Mouse (Mus musculus) lung, embryonic 14.5 days (tissue): ENCODE results near the gene Pax8. TPM values are rescaled to one million over a fixed set of nuclear protein-coding genes. Genes with fewer than 3 reads are reported as not detected.

Source experiments
- ATAC-seq: fragments of 200-750 bp; cut with Nextera tagmentation; 2 replicates; pipeline ENCODE4 v1.8.0; 2017; ENCODE audit warnings: mild to moderate bottlenecking, moderate TSS enrichment, moderate library complexity; ENCODE audit not compliant: insufficient read depth
- DNase-seq: peaks from one replicate; pipeline ENCODE4 v3.0.0-alpha.2; 2015
- H3K27ac ChIP-seq: fragments of 300-500 bp; sonication (generic); 2 replicates; pipeline ENCODE4 v1.5.1; 2014; ENCODE audit warnings: low read depth, mild to moderate bottlenecking, moderate library complexity
- H3K27me3 ChIP-seq: fragments of 300-500 bp; sonication (generic); 2 replicates; pipeline ENCODE4 v1.6.1; 2014; ENCODE audit warnings: low read length, control low read depth; ENCODE audit not compliant: insufficient read depth
- H3K36me3 ChIP-seq: fragments of 300-500 bp; sonication (generic); 2 replicates; pipeline ENCODE4 v1.6.1; 2014; ENCODE audit warnings: control low read depth; ENCODE audit not compliant: insufficient read depth
- H3K4me1 ChIP-seq: fragments of 300-500 bp; sonication (generic); 2 replicates; pipeline ENCODE4 v1.6.1; 2014; ENCODE audit warnings: antibody characterized with exemption, control low read depth; ENCODE audit not compliant: insufficient read depth
- H3K4me2 ChIP-seq: fragments of 300-500 bp; sonication (generic); 2 replicates; pipeline ENCODE4 v1.6.1; 2014; ENCODE audit warnings: mild to moderate bottlenecking
- H3K4me3 ChIP-seq: fragments of 300-500 bp; sonication (generic); 2 replicates; pipeline ENCODE4 v1.5.1; 2014; ENCODE audit warnings: low read depth, low read length
- H3K9ac ChIP-seq: fragments of 300-500 bp; sonication (generic); 2 replicates; pipeline ENCODE4 v1.6.1; 2014
- H3K9me3 ChIP-seq: fragments of 300-500 bp; sonication (generic); 2 replicates; pipeline ENCODE4 v1.6.1; 2016; ENCODE audit warnings: low read depth, low read length, control low read depth
- CTCF ChIP-seq: IDR thresholded peaks from 2 replicates; pipeline ENCODE4 v1.5.1; 2016; ENCODE audit warnings: antibody characterized with exemption, low read depth
- WGBS: fragments of 180-500 bp; shearing (Covaris S2); extraction: QIAGEN DNeasy Blood & Tissue Kit; methylation state at CpG from one replicate; pipeline ENCODE4 v1.1.7; 2014; 5-methylcytosine and 5-hydroxymethylcytosine counted together
- polyA plus RNA-seq: library from polyadenylated mRNA; unstranded; fragments of >200 nt; fragmentation: Nextera tagmentation; extraction: Ambion mirVana; gene quantifications from 2 replicates; pipeline ENCODE4 v1.2.1, GENCODE M21; 2014

Gene Pax8
- polyA plus RNA-seq, 1 experiment from 2014 or later, result not detected

DNA sequence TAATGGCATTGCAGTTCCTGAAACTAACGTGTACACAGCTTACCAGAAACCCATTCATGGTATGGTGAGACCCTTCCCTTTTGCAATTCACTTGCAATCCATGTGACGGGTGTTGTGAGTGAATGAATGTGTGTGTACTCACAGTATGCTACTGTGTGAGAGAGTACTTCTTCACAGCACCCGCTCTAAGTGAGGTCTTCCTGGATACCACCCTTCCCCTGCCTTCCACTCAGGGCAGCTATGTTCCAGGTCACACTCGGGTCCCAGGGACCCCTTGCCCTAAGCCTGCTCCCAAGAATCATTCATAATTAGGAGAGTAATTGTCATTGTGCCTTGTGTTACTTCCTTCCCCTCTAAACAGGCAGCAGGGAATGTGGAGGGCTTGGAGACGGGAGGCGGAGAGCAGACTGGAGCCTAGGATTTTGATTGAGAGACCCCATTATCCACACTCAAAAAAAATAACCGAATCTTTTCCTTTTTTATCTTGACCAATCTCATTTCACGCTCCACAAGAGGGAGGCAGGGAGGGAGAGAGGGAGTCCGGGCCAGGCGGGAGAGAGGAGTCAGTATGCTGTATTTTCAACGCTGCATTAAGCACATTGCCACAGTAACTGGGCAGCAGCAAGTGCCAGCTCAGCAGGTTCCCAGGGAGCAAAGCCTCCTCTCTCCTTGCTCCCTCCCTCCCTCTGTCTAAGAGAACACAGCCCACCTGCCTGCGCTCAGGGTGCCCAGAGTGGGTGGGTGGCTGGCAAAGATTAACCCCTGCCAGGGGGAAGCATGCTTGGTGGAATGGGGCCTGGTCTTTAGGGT is 47.3 kb downstream of the Pax8 start:
- TF ChIP-seq CTCF, result no peak
- H3K27me3 ChIP-seq, result no peaks in the 10 kb centered on the region
- H3K36me3 ChIP-seq, result no peaks in the 10 kb centered on the region
- DNase-seq (no peak), ATAC-seq (no peak)
- no peak overlapping the region for H3K9ac ChIP-seq
- H3K9me3 ChIP-seq, result no peaks in the 10 kb centered on the region
- 32% methylated on average over 12 of the region's 12 CpGs for WGBS
- no peak overlapping the region for H3K4me2 ChIP-seq
- H3K4me3 ChIP-seq, result no peak overlapping the region
- no peaks in the 10 kb centered on the region for H3K4me1 ChIP-seq
- H3K27ac ChIP-seq, result no peak overlapping the region

DNA sequence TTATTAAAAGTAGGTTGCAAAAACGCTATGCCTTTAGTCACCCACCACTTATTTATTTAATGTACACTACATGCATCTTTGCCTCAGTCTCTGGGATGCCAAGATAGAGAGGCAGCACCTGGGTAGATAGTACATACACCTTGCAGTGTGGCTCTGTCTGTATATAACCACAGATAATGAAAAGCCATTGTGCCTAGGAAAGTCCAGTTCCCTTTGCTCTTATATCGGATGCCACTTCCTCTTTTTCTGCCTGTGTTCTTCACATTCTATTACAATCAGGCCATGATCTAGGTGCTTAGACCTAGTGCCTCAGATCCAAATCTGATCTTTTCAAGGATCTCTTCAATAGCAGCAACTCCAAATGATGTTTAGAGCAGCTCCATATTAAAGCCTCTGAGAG is 49.8 kb downstream of the Pax8 start:
- ATAC-seq (no peak), DNase-seq (no peak)
- 75% methylated on average over 2 of the region's 2 CpGs for WGBS
- no peak for TF ChIP-seq CTCF
- H3K36me3 ChIP-seq, result no peaks in the 10 kb centered on the region
- H3K27me3 ChIP-seq, result no peaks in the 10 kb centered on the region
- no peaks in the 10 kb centered on the region for H3K9me3 ChIP-seq
- no peak overlapping the region for H3K9ac ChIP-seq
- no peak overlapping the region for H3K4me3 ChIP-seq
- no peak overlapping the region for H3K27ac ChIP-seq
- no peak overlapping the region for H3K4me2 ChIP-seq
- no peaks in the 10 kb centered on the region for H3K4me1 ChIP-seq

- DNase-seq (no peak), ATAC-seq (no peak)
- Histone ChIP-seq H3K36me3 (no peaks in the 10 kb centered on the region), H3K4me2 (no peak overlapping the region), H3K27me3 (no peaks in the 10 kb centered on the region), H3K9me3 (no peaks in the 10 kb centered on the region), H3K9ac (no peak overlapping the region), H3K27ac (no peak overlapping the region), H3K4me3 (no peak overlapping the region), H3K4me1 (no peaks in the 10 kb centered on the region)
- no peak for TF ChIP-seq CTCF
- WGBS, result 53% methylated on average over 3 of the region's 3 CpGs
Measured at GRCm38 (mm10) chr2:24422815-24423214, 52.6 kb downstream of the Pax8 start.

GRCm38 (mm10) chr2:24421211-24421863 is 54.1 kb downstream of the Pax8 start:
- peaks cover 2% of the 10 kb centered on the region; the same call in 1 of the 2 replicates for H3K4me1 ChIP-seq
- no peak overlapping the region for H3K4me3 ChIP-seq
- ATAC-seq (no peak), DNase-seq (no peak)
- H3K4me2 ChIP-seq, result no peak overlapping the region
- H3K9me3 ChIP-seq, result no peaks in the 10 kb centered on the region
- 84% methylated on average over 6 of the region's 6 CpGs for WGBS
- H3K9ac ChIP-seq, result no peak overlapping the region
- H3K36me3 ChIP-seq, result no peaks in the 10 kb centered on the region
- H3K27me3 ChIP-seq, result no peaks in the 10 kb centered on the region
- H3K27ac ChIP-seq, result no peak overlapping the region
- TF ChIP-seq CTCF, result no peak

- H3K4me3 ChIP-seq, result no peak overlapping the region
- no peak overlapping the region for H3K27ac ChIP-seq
- WGBS, result 84% methylated on average over 4 of the region's 4 CpGs
- no peaks in the 10 kb centered on the region for H3K27me3 ChIP-seq
- TF ChIP-seq CTCF, result no peak
- no peak overlapping the region for H3K4me2 ChIP-seq
- peaks cover 5% of the 10 kb centered on the region; the same call in 1 of the 2 replicates for H3K4me1 ChIP-seq
- H3K9me3 ChIP-seq, result no peaks in the 10 kb centered on the region
- no peaks in the 10 kb centered on the region for H3K36me3 ChIP-seq
- no peak for ATAC-seq
- H3K9ac ChIP-seq, result no peak overlapping the region
- no peak for DNase-seq
Measured at GRCm38 (mm10) chr2:24417564-24417963, 57.8 kb downstream of the Pax8 start.

- H3K27ac ChIP-seq, result no peak overlapping the region
- no peaks in the 10 kb centered on the region for H3K27me3 ChIP-seq
- H3K4me2 ChIP-seq, result no peak overlapping the region
- TF ChIP-seq CTCF, result no peak
- DNase-seq (no peak), ATAC-seq (no peak)
- 11% methylated on average over 2 of the region's 2 CpGs for WGBS
- H3K9ac ChIP-seq, result no peak overlapping the region
- no peaks in the 10 kb centered on the region for H3K9me3 ChIP-seq
- no peak overlapping the region for H3K4me3 ChIP-seq
- peaks cover 5% of the 10 kb centered on the region; the same call in 1 of the 2 replicates for H3K4me1 ChIP-seq
- no peaks in the 10 kb centered on the region for H3K36me3 ChIP-seq
Measured at GRCm38 (mm10) chr2:24417106-24417505, 58.3 kb downstream of the Pax8 start.

- H3K27me3 ChIP-seq, result no peaks in the 10 kb centered on the region
- no peak overlapping the region for H3K4me2 ChIP-seq
- ATAC-seq (peak; percentile 35; the same call in 1 of the 2 replicates), DNase-seq (peak; percentile 23)
- TF ChIP-seq CTCF, result no peak
- H3K27ac ChIP-seq, result no peak overlapping the region
- H3K9me3 ChIP-seq, result no peaks in the 10 kb centered on the region
- no peaks in the 10 kb centered on the region for H3K36me3 ChIP-seq
- no peak overlapping the region for H3K9ac ChIP-seq
- H3K4me1 ChIP-seq, result peaks cover 5% of the 10 kb centered on the region; the same call in 1 of the 2 replicates
- no peak overlapping the region for H3K4me3 ChIP-seq
- WGBS, result 10% methylated on average over 9 of the region's 9 CpGs
Measured at GRCm38 (mm10) chr2:24416668-24417067, 58.7 kb downstream of the Pax8 start.
